Mouse (Mus musculus) testis, adult 10 weeks (tissue): ENCODE measurements around the gene March5. TPM values are rescaled to one million over a fixed set of nuclear protein-coding genes. Genes with fewer than 3 reads are reported as not detected.

Source experiments
- polyA plus RNA-seq: library from polyadenylated mRNA; stranded (reverse); fragments of 350-450 nt; fragmentation: Illumina TruSeq; extraction: RNeasy Lipid Tissue Mini Kit (QIAGEN cat#74804); gene quantifications from one replicate; pipeline ENCODE4 v1.2.3, GENCODE M21; 2014; ENCODE audit warnings: low read depth, low replicate concordance

Gene March5
- polyA plus RNA-seq, result 96.8 TPM

GRCm38 (mm10) chr19:37207303-37208175, at the start of gene March5:
March5 (plus strand) TSS chr19:37207543.

GRCm38 (mm10) chr19:37208176-37208755, 923 bp downstream of the March5 start, which contains the start of gene Cpeb3:
Cpeb3 (minus strand) TSS chr19:37208601.

Other genes with a start within 250 kb of the March5 start
- gene Cpeb3, start 1.1 kb downstream of the March5 start, polyA plus RNA-seq, result 21.4 TPM
- 275 TPM for gene Ide, start 130.3 kb downstream of the March5 start, polyA plus RNA-seq
- gene Kif11, start 168.9 kb downstream of the March5 start, polyA plus RNA-seq, result 62.2 TPM
- 3.4 TPM for gene Hhex, start 227.3 kb downstream of the March5 start, polyA plus RNA-seq